10 mouse cellular contexts compared by ENCODE assay signal in genomic region chr4:123939838-123940237, GRCm38 (mm10). TPM values are rescaled to one million over a fixed set of nuclear protein-coding genes. Genes with fewer than 3 reads are reported as not detected.
DNase-seq lines count a peak whose midpoint lies in the region; ATAC-seq and TF ChIP-seq lines count a peak whose summit lies in the region.
"Had no signal": no experiment of that assay in that cellular context is flagged by ENCODE, and none has a peak within 500 bp of the region (broad histone marks: within the 10 kb centered on the region; RNA-seq: fewer than 3 reads in every experiment).

No protein-coding gene starts in this region.

- H3K27me3 ChIP-seq in intestine, postnatal 0 days (replicated peaks; ENCODE audit: control insufficient read depth, insufficient read depth, low read length): no peaks in the 10 kb centered on the region
- H3K27me3 ChIP-seq in intestine, embryonic 15.5 days (replicated peaks): no peaks in the 10 kb centered on the region
- H3K27me3 ChIP-seq in hindbrain, postnatal 0 days (ENCODE audit: insufficient read depth, low read length): no peaks in the 10 kb centered on the region
- no peaks in the 10 kb centered on the region for H3K27me3 ChIP-seq in limb, embryonic 10.5 days (ENCODE audit: low read depth, poor library complexity, severe bottlenecking)

- TF ChIP-seq CTCF in intestine, postnatal 0 days (IDR thresholded peaks at IDR 0.05; ENCODE audit: low read depth): peak; percentile 88
- TF ChIP-seq CTCF in hindbrain, postnatal 0 days (IDR thresholded peaks at IDR 0.05; ENCODE audit: low read depth): peak; percentile 90

- H3K4me2 ChIP-seq in intestine, postnatal 0 days (replicated peaks; ENCODE audit: low read depth): no peak overlapping the region
- no peak overlapping the region for H3K4me2 ChIP-seq in intestine, embryonic 15.5 days (replicated peaks)
- no peak overlapping the region for H3K4me2 ChIP-seq in hindbrain, postnatal 0 days (ENCODE audit: low read depth, low read length)

- ATAC-seq in intestine, postnatal 0 days: no peak
- ATAC-seq in intestine, embryonic 15.5 days: no peak
- no peak for ATAC-seq in hindbrain, postnatal 0 days

- H3K27ac ChIP-seq in intestine, postnatal 0 days (ENCODE audit: low read depth, low read length): no peak overlapping the region
- H3K27ac ChIP-seq in intestine, embryonic 15.5 days: no peak overlapping the region
- no peak overlapping the region for H3K27ac ChIP-seq in hindbrain, postnatal 0 days
- no peak overlapping the region for H3K27ac ChIP-seq in limb, embryonic 10.5 days

- H3K9ac ChIP-seq in intestine, postnatal 0 days (ENCODE audit: low read depth, low read length): no peak overlapping the region
- H3K9ac ChIP-seq in intestine, embryonic 15.5 days: no peak overlapping the region
- H3K9ac ChIP-seq in hindbrain, postnatal 0 days (replicated peaks; ENCODE audit: low read length): no peak overlapping the region

- no peaks in the 10 kb centered on the region for H3K4me1 ChIP-seq in intestine, postnatal 0 days (replicated peaks; ENCODE audit: control insufficient read depth, insufficient read depth, low read length)
- no peaks in the 10 kb centered on the region for H3K4me1 ChIP-seq in intestine, embryonic 15.5 days (replicated peaks)
- H3K4me1 ChIP-seq in hindbrain, postnatal 0 days (ENCODE audit: insufficient read depth, low read length): no peaks in the 10 kb centered on the region
- H3K4me1 ChIP-seq in limb, embryonic 10.5 days: no peaks in the 10 kb centered on the region

- H3K36me3 ChIP-seq in intestine, postnatal 0 days (ENCODE audit: control insufficient read depth, insufficient read depth): peaks cover 21% of the 10 kb centered on the region
- peaks cover 13% of the 10 kb centered on the region for H3K36me3 ChIP-seq in intestine, embryonic 15.5 days
- H3K36me3 ChIP-seq in hindbrain, postnatal 0 days (ENCODE audit: insufficient read depth, low read length): peaks cover 23% of the 10 kb centered on the region
- peaks cover 23% of the 10 kb centered on the region for H3K36me3 ChIP-seq in limb, embryonic 10.5 days

- 6% methylated on average over 4 of the region's 4 CpGs for WGBS in intestine, postnatal 0 days
- 8% methylated on average over 4 of the region's 4 CpGs for WGBS in intestine, embryonic 15.5 days
- WGBS in hindbrain, postnatal 0 days: 5% methylated on average over 4 of the region's 4 CpGs
- 5% methylated on average over 4 of the region's 4 CpGs for WGBS in limb, embryonic 10.5 days

- no peaks in the 10 kb centered on the region for H3K9me3 ChIP-seq in intestine, postnatal 0 days (ENCODE audit: control insufficient read depth)
- H3K9me3 ChIP-seq in intestine, embryonic 15.5 days: no peaks in the 10 kb centered on the region
- no peaks in the 10 kb centered on the region for H3K9me3 ChIP-seq in hindbrain, postnatal 0 days (ENCODE audit: low read length)
- H3K9me3 ChIP-seq in limb, embryonic 10.5 days (replicated peaks): no peaks in the 10 kb centered on the region

- H3K4me3 ChIP-seq in intestine, postnatal 0 days (ENCODE audit: low read depth, low read length): no peak overlapping the region
- no peak overlapping the region for H3K4me3 ChIP-seq in intestine, embryonic 15.5 days (replicated peaks)
- H3K4me3 ChIP-seq in hindbrain, postnatal 0 days (ENCODE audit: low read length): no peak overlapping the region
- H3K4me3 ChIP-seq in limb, embryonic 10.5 days: no peak overlapping the region
- H3K4me3 ChIP-seq: erythroblast, embryonic 14.5 days had no signal

- DNase-seq in adrenal gland, adult 2 months: peak; percentile 69
- DNase-seq in embryo, embryonic 9.5 days (ENCODE audit: extremely low spot score): peak; percentile 77
- DNase-seq in hindbrain, postnatal 0 days (ENCODE audit: low spot score): peak; percentile 92
- peak; percentile 84 for DNase-seq in limb, embryonic 10.5 days (ENCODE audit: low spot score)
- peak; percentile 95 for DNase-seq in retina, embryonic 14.5 days (ENCODE audit: low spot score)
- peak; percentile 50 to 66 for DNase-seq in thymus, postnatal 36 days

RNA-seq across cellular contexts. Expression of gene 4930535I16Rik, which starts 22.0 kb away (rescaled TPM):
- not detected in 2 replicates for polyA plus RNA-seq in intestine, postnatal 0 days (2015; fragmentation: Nextera tagmentation; extraction: Ambion mirVana)
- not detected in 2 replicates for polyA plus RNA-seq in intestine, embryonic 15.5 days (2015; fragmentation: Nextera tagmentation; extraction: Ambion mirVana)
- not detected for total RNA-seq in adrenal gland, adult 2 months (2021)
- polyA plus RNA-seq in adrenal gland, adult 2 months (2012; rRNA removed): 0.54 and 0.82 TPM in 2 replicates
- not detected in 2 replicates for total RNA-seq in hindbrain, postnatal 0 days (2014; rRNA removed)
- not detected in 2 replicates for polyA plus RNA-seq in hindbrain, postnatal 0 days (2015; fragmentation: Nextera tagmentation; extraction: Ambion mirVana)
- not detected in 2 replicates for polyA plus RNA-seq in limb, embryonic 10.5 days (2016; fragmentation: Nextera tagmentation; extraction: Ambion mirVana)
- polyA plus RNA-seq: erythroblast, embryonic 14.5 days; stomach, embryonic 16.5 days had no signal

RNA-seq across cellular contexts. Expression of gene Rragc, which starts 22.6 kb away (rescaled TPM):
- 49.5 and 54.1 TPM in 2 replicates for polyA plus RNA-seq in intestine, postnatal 0 days (2015; fragmentation: Nextera tagmentation; extraction: Ambion mirVana)
- 56.3 and 57.4 TPM in 2 replicates for polyA plus RNA-seq in intestine, embryonic 15.5 days (2015; fragmentation: Nextera tagmentation; extraction: Ambion mirVana)
- 10 to 100 TPM; 84.3 to 91.4 TPM for total RNA-seq in adrenal gland, adult 2 months (2021)
- 39.6 and 42.8 TPM in 2 replicates for polyA plus RNA-seq in adrenal gland, adult 2 months (2012; rRNA removed)
- 41.4 and 49.1 TPM in 2 replicates for total RNA-seq in hindbrain, postnatal 0 days (2014; rRNA removed)
- 39.7 and 42.3 TPM in 2 replicates for polyA plus RNA-seq in hindbrain, postnatal 0 days (2015; fragmentation: Nextera tagmentation; extraction: Ambion mirVana)
- polyA plus RNA-seq in limb, embryonic 10.5 days (2016; fragmentation: Nextera tagmentation; extraction: Ambion mirVana): 33.2 and 38.9 TPM in 2 replicates

RNA-seq across cellular contexts. Expression of gene Mycbp, which starts 35.2 kb away (rescaled TPM):
- polyA plus RNA-seq in intestine, postnatal 0 days (2015; fragmentation: Nextera tagmentation; extraction: Ambion mirVana): 81.1 and 82.5 TPM in 2 replicates
- polyA plus RNA-seq in intestine, embryonic 15.5 days (2015; fragmentation: Nextera tagmentation; extraction: Ambion mirVana): 101 and 110 TPM in 2 replicates
- total RNA-seq in adrenal gland, adult 2 months (2021): 10 to 100 TPM; 41.7 to 52.8 TPM
- polyA plus RNA-seq in adrenal gland, adult 2 months (2012; rRNA removed): 8.0 and 9.2 TPM in 2 replicates
- total RNA-seq in hindbrain, postnatal 0 days (2014; rRNA removed): 4.4 and 8.1 TPM in 2 replicates
- 45.0 and 50.7 TPM in 2 replicates for polyA plus RNA-seq in hindbrain, postnatal 0 days (2015; fragmentation: Nextera tagmentation; extraction: Ambion mirVana)
- 66.8 and 76.1 TPM in 2 replicates for polyA plus RNA-seq in limb, embryonic 10.5 days (2016; fragmentation: Nextera tagmentation; extraction: Ambion mirVana)
